Mouse (Mus musculus) kidney, adult 9 months (tissue): ENCODE measurements at regions not wholly inside any gene's neighbourhood (a gene's known extent, or its start where the extent isn't known, plus 50 kb on each side); places are given as distances from the start of the nearest gene placed in this dataset.
A peak's percentile ranks its signal among the peaks of the same experiment; 100 is the strongest.
"Not testable (repeated sequence)": the region's sequence is repeated elsewhere in the genome, so short reads cannot be mapped to it uniquely, and the experiment has no call there.

Experiments
- DNase-seq: peaks from one replicate; pipeline ENCODE4 v3.0.0; 2022

- no peak for DNase-seq
These were observed 482.5 kb upstream of the Id2 start for GRCm38 (mm10) chr12:25579407-25579806.

GRCm38 (mm10) chr12:25565131-25565530 lies 468.2 kb upstream of the Id2 start:
- DNase-seq, result no peak

DNA sequence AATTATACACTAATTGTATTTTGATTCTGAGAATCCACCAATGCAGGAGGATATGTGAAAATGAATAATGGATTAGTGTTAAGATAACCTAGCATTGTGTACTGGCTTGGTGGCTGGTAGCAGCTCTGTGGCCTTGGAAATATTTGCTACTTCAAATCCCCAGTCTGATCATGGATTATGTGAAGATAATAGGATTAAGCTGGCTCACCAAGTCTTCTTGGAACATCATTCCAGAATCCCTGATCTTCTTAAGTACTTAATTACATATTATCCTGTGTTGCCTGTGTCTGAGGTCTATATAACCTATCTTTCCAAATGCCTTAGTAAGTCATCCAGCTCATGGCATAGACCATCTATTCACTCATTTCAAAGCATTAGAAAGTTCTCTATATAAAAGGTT lies 462.7 kb upstream of the Id2 start:
- DNase-seq, result no peak

DNA sequence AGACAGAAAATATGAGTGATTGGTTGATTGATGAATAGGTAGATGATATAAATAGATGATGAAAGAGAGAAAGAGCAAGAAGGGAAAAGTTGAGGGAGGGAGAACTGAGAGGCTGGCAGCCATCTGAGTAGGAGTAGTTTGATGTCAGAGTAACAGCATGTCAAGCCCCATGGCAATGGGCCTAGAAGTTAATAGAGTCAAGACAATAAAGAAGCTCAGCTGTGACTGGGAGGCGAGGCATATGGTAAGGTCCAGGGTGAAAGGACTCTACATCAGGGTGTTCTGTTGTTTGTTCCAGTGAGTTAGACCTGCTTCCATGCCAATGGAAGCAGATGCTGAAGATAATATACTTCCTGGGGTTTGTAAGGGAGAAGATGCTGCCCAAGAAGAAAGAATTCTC lies 456.7 kb upstream of the Id2 start:
- DNase-seq, result no peak

DNA sequence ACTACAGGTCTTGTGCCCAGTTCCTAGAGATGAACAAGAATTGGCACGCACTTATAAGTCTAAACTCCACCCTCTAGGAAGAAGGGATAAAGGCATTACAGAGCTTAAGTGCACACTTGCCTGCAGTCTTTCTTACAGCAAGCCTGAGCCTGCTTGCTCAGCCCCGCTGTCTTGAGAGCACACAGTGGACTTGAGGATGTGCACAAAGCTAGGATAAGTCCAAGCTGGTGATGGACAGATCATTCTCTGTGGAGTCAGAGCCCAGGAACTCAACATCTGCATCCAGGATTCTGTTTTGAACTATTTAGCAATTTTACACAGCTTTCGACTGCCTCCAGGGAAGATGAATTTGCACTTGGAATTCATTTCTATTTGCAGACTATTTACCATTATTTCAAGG lies 452.8 kb upstream of the Id2 start:
- DNase-seq, result no peak

GRCm38 (mm10) chr12:25544253-25544652 lies 447.3 kb upstream of the Id2 start:
- no peak for DNase-seq

DNA sequence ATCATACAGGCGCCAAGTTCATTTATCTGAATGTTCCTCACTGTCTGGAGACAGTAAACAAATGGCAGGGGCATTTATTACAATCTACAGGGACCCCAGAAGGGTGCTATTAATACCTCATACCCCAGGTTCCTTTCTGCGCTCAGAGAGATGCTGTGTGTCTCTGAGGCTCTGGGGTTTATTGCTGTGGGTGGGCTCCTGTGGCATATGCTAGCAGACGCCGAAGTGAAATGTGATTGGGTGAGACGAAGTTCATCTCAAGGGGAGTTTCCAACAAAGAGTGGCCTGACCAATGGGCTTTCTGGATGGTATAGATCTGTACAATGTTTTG lies 437.6 kb upstream of the Id2 start:
- DNase-seq, result no peak

DNA sequence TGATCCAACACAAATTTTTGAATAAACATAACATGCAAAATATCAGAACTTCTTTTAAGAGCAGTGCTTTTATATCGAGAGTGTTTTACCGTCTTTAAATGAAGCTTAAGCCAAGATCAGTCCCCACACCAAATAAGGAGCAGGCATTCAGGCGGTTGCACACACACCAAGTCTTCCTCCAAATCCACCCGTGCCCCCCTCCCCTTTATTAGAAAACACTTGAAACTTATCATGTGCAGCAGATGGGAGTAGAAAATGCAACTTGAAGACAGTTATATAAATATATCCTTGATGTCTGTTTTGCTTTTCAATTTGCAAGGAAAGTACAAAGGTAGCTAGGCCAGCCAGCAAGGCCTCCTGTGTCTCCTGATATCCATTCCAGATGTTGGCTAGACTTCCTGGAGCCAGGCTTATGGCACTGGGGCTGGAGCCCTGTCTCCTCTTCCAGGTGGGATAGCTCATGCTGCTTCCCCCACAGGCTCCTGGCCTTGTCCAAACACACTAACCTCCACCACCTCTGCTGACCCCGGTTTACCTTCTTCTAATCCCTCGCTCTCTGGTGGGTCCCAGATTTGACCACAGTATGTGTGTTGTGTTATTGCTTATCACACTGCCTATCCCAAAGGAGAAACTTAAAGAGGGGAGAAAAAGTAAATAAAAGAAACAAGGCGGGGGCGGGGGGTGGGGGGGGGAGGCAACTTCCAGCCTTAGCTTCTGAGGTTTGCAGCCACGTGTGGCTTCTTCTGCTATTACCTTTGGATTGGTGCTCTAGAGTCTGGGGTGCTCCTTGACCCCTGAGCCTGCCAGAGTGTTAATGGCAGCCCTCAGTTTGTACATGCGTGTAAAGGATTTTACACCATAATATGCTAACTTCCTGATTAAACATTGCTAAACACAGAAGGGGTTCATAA lies 437.0 kb upstream of the Id2 start:
- no peak for DNase-seq

DNA sequence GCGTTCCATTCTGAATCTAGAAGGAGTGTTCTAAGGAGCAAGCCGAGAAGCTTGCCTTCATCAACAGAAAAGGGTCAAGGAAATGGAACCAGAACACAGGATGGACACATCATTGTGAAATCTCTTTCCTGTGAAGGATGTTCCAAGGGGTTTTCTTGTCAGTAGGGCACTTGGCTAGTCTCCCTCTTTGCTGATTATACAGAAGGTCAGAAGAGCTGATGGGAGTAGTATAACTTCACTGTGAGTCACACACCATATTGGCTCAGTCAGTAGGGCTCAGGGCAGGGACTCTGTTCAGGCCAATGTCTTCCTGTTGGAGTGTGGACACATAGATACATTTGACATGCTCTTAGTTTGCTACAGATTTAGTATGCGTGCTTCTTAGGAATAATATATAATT lies 433.5 kb upstream of the Id2 start:
- peak; percentile 5 for DNase-seq

DNA sequence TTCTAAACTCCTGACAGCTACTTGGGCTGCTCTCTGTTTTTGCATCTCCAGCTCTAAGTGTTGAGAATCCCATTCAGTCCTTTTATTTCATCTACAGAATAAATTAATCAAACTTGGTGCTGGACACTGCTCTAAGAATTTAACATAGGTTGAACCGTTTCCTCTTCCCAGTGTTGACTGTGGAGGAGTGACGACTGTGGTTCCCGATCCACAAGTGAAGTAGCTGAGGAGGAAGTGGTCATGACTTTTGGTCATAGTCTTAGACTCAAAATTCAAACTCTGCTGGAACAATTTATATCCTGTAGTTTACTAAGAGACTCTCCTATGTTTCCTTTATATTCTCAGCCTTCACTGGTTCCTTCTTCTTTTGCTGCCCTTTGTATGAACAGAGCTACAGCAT lies 432.6 kb upstream of the Id2 start:
- no peak for DNase-seq

DNA sequence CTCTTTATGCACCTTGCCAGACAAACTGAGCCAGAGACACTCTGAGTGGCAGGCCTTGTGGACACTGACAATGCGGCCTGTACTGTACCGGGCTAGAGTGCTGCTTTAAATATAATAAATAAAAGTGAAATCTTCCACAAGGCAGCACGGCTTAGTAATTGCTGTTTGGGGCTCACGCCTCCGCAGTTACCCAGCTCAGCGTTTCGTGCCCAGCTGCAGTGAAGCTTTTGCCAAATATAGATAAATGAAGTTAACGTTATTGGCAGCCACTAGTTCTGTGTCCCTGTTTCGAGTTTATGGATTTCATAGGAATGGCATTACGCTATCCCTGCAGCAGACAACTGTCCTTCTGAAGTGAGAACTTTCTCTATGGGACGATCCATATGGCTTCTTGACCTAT lies 429.7 kb upstream of the Id2 start:
- DNase-seq, result no peak

- no peak for DNase-seq
These were observed 419.8 kb upstream of the Id2 start for GRCm38 (mm10) chr12:25516738-25517137.

- DNase-seq, result no peak
These were observed 416.7 kb upstream of the Id2 start for GRCm38 (mm10) chr12:25513679-25514078.

GRCm38 (mm10) chr12:25509666-25510065 lies 412.7 kb upstream of the Id2 start:
- DNase-seq, result no peak

GRCm38 (mm10) chr12:25493233-25493632 lies 396.3 kb upstream of the Id2 start:
- no peak for DNase-seq

GRCm38 (mm10) chr12:25492483-25493190 lies 395.7 kb upstream of the Id2 start:
- DNase-seq, result no peak

GRCm38 (mm10) chr12:25475180-25475758 lies 378.3 kb upstream of the Id2 start:
- peak; percentile 29 for DNase-seq

GRCm38 (mm10) chr12:25469181-25469580 lies 372.2 kb upstream of the Id2 start:
- DNase-seq, result no peak

DNA sequence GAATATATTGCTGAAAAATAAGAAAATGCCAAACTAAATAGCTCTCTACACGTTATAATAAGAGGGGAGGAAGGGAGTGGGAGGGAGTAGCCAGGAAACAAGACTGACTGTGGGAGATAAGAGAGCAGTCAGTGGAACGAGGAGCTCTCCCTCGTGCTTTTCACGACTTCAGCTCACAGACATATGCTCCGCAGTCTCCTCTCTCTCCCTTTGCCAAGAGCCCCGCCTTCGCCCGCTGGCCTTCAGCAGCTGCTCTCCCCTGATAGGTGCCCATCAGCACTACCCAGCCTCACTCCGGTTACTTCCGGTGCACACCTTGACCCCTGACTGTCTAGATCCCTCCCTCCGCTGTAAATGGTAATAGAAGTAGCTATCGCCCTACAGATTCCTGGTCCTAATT lies 370.8 kb upstream of the Id2 start:
- DNase-seq, result no peak

- not testable (repeated sequence) for DNase-seq
These were observed 365.8 kb upstream of the Id2 start for GRCm38 (mm10) chr12:25462690-25463089.

DNA sequence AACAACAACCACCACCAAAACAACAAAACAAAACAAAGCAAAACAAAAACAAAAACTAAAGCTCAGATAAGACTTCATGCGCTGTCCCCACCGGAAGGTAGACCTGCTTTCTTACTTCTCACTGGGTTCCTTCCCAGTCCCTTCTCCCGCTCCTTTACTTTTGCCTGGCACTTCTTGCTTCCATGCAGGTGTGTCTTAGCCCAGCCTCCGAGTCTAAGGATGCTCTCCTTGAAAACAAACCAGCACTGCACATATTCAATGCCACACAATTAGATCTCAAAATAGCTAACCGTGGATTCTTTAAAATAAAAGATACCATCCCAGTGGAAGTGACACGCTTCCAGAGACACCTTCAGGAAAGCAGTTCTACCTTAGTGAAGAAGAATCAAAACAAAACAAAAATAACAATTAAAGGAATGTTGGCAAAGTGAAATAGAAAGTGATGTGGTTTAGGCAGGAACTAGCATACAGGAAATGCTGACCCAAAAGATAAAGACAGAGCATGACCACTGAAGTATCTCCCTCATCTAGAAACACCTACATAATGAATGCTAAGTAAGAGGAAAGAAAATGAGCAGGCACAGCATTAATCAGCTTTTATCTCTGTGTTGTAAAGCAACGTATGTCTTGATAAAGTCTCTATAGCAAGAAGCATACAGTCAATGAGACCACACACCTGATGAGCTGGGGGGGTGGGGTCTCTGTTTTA lies 358.5 kb upstream of the Id2 start:
- DNase-seq, result no peak

DNA sequence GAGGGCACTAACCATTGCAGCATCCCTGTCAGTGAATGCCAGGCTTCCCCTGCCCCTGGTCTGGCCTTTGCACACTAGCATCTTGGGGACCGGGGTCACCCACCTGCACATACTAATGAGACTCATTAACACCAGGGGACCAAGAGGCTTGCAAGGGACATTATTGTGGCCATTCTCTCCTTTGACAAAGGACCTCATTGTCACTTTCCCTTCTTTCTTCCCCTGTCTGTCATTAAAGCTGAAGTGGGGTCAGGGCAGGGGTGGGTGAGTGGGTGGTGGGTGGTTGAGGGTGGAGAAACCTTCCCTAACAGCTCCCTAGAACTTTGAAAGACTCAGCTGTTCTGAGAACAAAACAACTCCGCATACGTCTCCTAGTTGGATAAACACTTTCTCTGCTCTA lies 356.4 kb upstream of the Id2 start:
- no peak for DNase-seq

- DNase-seq, result peak; percentile 35
These were observed 354.2 kb upstream of the Id2 start for GRCm38 (mm10) chr12:25451156-25451555.
